Mouse (Mus musculus) embryo, embryonic 11.5 days (tissue): ENCODE results near the gene Pbx2.

Source experiments
- DNase-seq: peaks from one replicate; pipeline ENCODE4 v3.0.0-alpha.2; 2012; ENCODE audit warnings: low read depth, low spot score

The Pbx2 gene

GRCm38 (mm10) chr17:34629221-34629751, 38.2 kb downstream of the Pbx2 start, which contains the start of gene Prrt1:
Gene Prrt1, plus strand, starts transcription at chr17:34629533.
- no peak for DNase-seq

- no peak for DNase-seq
Observed at GRCm38 (mm10) chr17:34629796-34630603, 38.9 kb downstream of the Pbx2 start.

GRCm38 (mm10) chr17:34630761-34631301, 39.8 kb downstream of the Pbx2 start:
- no peak for DNase-seq

GRCm38 (mm10) chr17:34631647-34632046, 40.6 kb downstream of the Pbx2 start:
- no peak for DNase-seq

GRCm38 (mm10) chr17:34632261-34632691, 41.2 kb downstream of the Pbx2 start:
- no peak for DNase-seq

- DNase-seq = no peak
Observed at GRCm38 (mm10) chr17:34635671-34636070, 44.6 kb downstream of the Pbx2 start.

GRCm38 (mm10) chr17:34637459-34637858, 46.4 kb downstream of the Pbx2 start:
- DNase-seq = no peak

- DNase-seq = no peak
Observed at GRCm38 (mm10) chr17:34639461-34640255, 48.6 kb downstream of the Pbx2 start.

- no peak for DNase-seq
Observed at GRCm38 (mm10) chr17:34640778-34641601, 49.9 kb downstream of the Pbx2 start.

GRCm38 (mm10) chr17:34641945-34642344, 50.9 kb downstream of the Pbx2 start:
- DNase-seq = no peak

- no peak for DNase-seq
Observed at GRCm38 (mm10) chr17:34643379-34643778, 52.3 kb downstream of the Pbx2 start.

- DNase-seq = no peak
Observed at GRCm38 (mm10) chr17:34643944-34644343, 52.9 kb downstream of the Pbx2 start.

GRCm38 (mm10) chr17:34644608-34645007, 53.5 kb downstream of the Pbx2 start, which contains the start of gene Fkbpl:
Gene Fkbpl, plus strand, starts transcription at chr17:34644764.
- DNase-seq = peak; percentile 94

- no peak for DNase-seq
Observed at GRCm38 (mm10) chr17:34645256-34645829, 54.3 kb downstream of the Pbx2 start.

GRCm38 (mm10) chr17:34645831-34646511, 54.9 kb downstream of the Pbx2 start:
- DNase-seq = no peak
